Mouse (Mus musculus): ENCODE measurements around the gene Cstad.

DNA sequence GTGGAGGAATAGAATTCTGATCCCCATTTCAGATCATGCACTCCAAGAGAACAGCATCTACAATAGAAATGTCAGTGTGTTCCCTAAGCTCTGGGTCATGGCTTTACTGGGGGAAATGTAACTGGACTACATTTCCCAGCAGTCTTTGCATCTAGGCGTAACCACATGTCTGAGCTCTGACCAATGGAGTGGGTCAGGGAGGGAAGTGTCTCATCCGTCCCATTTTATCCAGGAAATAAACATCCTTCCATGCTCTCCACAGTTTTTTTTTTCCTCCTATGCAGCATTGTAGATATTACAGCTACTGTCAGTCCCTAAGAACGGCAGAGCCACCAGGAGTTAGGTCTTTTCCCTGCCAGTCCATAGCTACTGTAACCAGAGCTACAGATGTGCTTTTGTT, 3.9 kb upstream of the Cstad start:
- no peak for TF ChIP-seq EP300 (optimal IDR thresholded peaks at IDR 0.05)
- TF ChIP-seq CTCF (IDR thresholded peaks at IDR 0.05; ENCODE audit: low read depth): no peak
